9 mouse cellular contexts compared by ENCODE assay signal in the genomic region with DNA sequence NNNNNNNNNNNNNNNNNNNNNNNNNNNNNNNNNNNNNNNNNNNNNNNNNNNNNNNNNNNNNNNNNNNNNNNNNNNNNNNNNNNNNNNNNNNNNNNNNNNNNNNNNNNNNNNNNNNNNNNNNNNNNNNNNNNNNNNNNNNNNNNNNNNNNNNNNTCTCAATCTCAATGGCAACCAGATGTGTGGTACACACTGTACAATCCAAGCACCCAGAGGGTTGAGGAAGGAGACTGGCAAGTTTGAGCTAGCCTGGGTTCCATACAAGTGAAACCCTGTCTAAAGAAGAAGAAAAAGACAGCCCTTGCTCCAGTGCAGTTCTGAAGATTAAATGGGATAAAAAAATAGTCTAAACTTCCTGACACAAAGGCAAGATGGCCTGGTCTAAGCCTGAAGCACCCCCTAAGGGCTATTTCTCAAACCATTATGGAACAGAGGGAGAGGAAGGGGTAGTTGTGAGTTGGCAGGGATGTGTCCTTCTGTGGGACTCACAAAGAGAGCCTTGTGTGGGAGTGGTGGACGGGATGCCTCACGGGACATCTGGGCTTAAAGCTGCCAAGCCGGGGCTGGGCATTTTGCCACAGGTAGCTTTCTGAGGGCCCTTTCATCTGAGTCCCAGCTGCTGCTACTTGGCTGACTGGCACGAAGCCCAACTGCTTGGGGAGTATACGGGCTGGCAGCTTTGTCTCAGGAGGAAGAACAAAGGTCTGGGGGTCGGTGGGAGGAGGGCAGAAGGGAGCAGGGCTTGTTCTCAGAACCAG. TPM values are rescaled to one million over a fixed set of nuclear protein-coding genes. Genes with fewer than 3 reads are reported as not detected.
DNase-seq lines count a peak whose midpoint lies in the region; ATAC-seq lines count a peak whose summit lies in the region.
"Had no signal": no experiment of that assay in that cellular context is flagged by ENCODE, and none has a peak within 500 bp of the region (broad histone marks: within the 10 kb centered on the region; RNA-seq: fewer than 3 reads in every experiment).

No protein-coding gene starts in this region.

- intact Hi-C loops in left cerebral cortex, postnatal 14 days (cut with DNase I): loop anchor here (5.0 kb wide), 1 partner anchor 131 kb away; the partner anchor contains the start of genes Aamdc and Rsf1

- peak overlapping the region; percentile 87 for H3K27ac ChIP-seq in embryonic facial prominence, embryonic 13.5 days
- H3K27ac ChIP-seq in neural tube, embryonic 14.5 days (ENCODE audit: low read depth, low read length): peak overlapping the region; percentile 86

- H3K4me3 ChIP-seq in embryonic facial prominence, embryonic 13.5 days: no peak overlapping the region
- no peak overlapping the region for H3K4me3 ChIP-seq in neural tube, embryonic 14.5 days (ENCODE audit: low read depth, low read length)

- DNase-seq in adrenal gland, postnatal 25 days: peak; percentile 90
- DNase-seq in kidney, adult 18-20 months: peak; percentile 84
- DNase-seq in left cerebral cortex, postnatal 14 days (ENCODE audit: low spot score in 2 of 2): peak; percentile 92 to 96
- DNase-seq in thymus, postnatal 14 days: peak; percentile 41
- no peak for DNase-seq in c-Kit-positive CD71-positive TER-119-positive erythroid progenitor cells, embryonic 14.5 days (ENCODE audit: low spot score)

- 0 out of 2 replicates have a peak, but pooled peaks cover 3% of the 10 kb centered on the region for H3K9me3 ChIP-seq in embryonic facial prominence, embryonic 13.5 days
- H3K9me3 ChIP-seq in neural tube, embryonic 14.5 days (ENCODE audit: control insufficient read depth, low read length): no peaks in the 10 kb centered on the region

- 0 out of 2 replicates have a peak overlapping the region, but pooled peaks have one; percentile 17 for H3K9ac ChIP-seq in embryonic facial prominence, embryonic 13.5 days
- no peak overlapping the region for H3K9ac ChIP-seq in neural tube, embryonic 14.5 days (replicated peaks; ENCODE audit: low read depth, low read length)

- peaks cover 23% of the 10 kb centered on the region for H3K4me1 ChIP-seq in embryonic facial prominence, embryonic 13.5 days
- no peaks in the 10 kb centered on the region for H3K4me1 ChIP-seq in neural tube, embryonic 14.5 days (ENCODE audit: control insufficient read depth, insufficient read depth, low read length)

- no peak overlapping the region for H3K4me2 ChIP-seq in embryonic facial prominence, embryonic 13.5 days
- no peak overlapping the region for H3K4me2 ChIP-seq in neural tube, embryonic 14.5 days (ENCODE audit: low read depth, low read length)

- WGBS in embryonic facial prominence, embryonic 13.5 days: 26% methylated on average over 6 of the region's 6 CpGs
- WGBS in neural tube, embryonic 14.5 days: 15% methylated on average over 6 of the region's 6 CpGs

- ATAC-seq in embryonic facial prominence, embryonic 13.5 days (ENCODE audit: insufficient number of reproducible peaks, insufficient read depth, low FRiP score, low TSS enrichment, low read depth): peak; percentile 82
- peak; percentile 9; the same call in 1 of the 2 replicates for ATAC-seq in granulocyte monocyte progenitor cell, adult 5-6 weeks (replicated peaks; ENCODE audit: poor library complexity, severe bottlenecking)
- ATAC-seq in neural tube, embryonic 14.5 days (ENCODE audit: low read depth): peak; percentile 95

- H3K36me3 ChIP-seq in embryonic facial prominence, embryonic 13.5 days: no peaks in the 10 kb centered on the region
- H3K36me3 ChIP-seq in neural tube, embryonic 14.5 days (ENCODE audit: control insufficient read depth, insufficient read depth, low read length): no peaks in the 10 kb centered on the region

- H3K27me3 ChIP-seq in embryonic facial prominence, embryonic 13.5 days: no peaks in the 10 kb centered on the region
- H3K27me3 ChIP-seq in neural tube, embryonic 14.5 days (ENCODE audit: control insufficient read depth, insufficient read depth, low read length): no peaks in the 10 kb centered on the region

RNA-seq across cellular contexts. Expression of gene Kctd14, which starts 4.8 kb away (rescaled TPM):
- total RNA-seq in adrenal gland, postnatal 25 days (2021): 1.7 TPM in 2 replicates
- 4.4 and 6.0 TPM in 2 replicates for polyA plus RNA-seq in embryonic facial prominence, embryonic 13.5 days (2015; fragmentation: Nextera tagmentation; extraction: Ambion mirVana)
- 3.2 and 5.0 TPM in 2 replicates for total RNA-seq in granulocyte monocyte progenitor cell, adult 5-6 weeks (2014; fragmentation: Nextera tagmentation)
- total RNA-seq in granulocyte monocyte progenitor cell, adult 5-6 weeks (2017): 3.9 TPM in 2 replicates
- 1 to 10 TPM; 2.2 to 2.8 TPM for total RNA-seq in left cerebral cortex, postnatal 14 days (2021)
- 2.1 and 2.5 TPM in 2 replicates for polyA plus RNA-seq in neural tube, embryonic 14.5 days (2014; fragmentation: Nextera tagmentation; extraction: Ambion mirVana)

RNA-seq across cellular contexts. Expression of gene Thrsp, which starts 28.8 kb away (rescaled TPM):
- total RNA-seq in adrenal gland, postnatal 25 days (2021): 584 and 613 TPM in 2 replicates
- polyA plus RNA-seq in embryonic facial prominence, embryonic 13.5 days (2015; fragmentation: Nextera tagmentation; extraction: Ambion mirVana): 0.63 and 1.0 TPM in 2 replicates
- not detected in 2 replicates for total RNA-seq in granulocyte monocyte progenitor cell, adult 5-6 weeks (2014; fragmentation: Nextera tagmentation)
- not detected in 2 replicates for total RNA-seq in granulocyte monocyte progenitor cell, adult 5-6 weeks (2017)
- 10 to 100 TPM; 10.0 to 15.1 TPM for total RNA-seq in left cerebral cortex, postnatal 14 days (2021)
- 1.3 and 1.4 TPM in 2 replicates for polyA plus RNA-seq in neural tube, embryonic 14.5 days (2014; fragmentation: Nextera tagmentation; extraction: Ambion mirVana)
- total RNA-seq: common myeloid progenitor, adult 5-6 weeks had no signal

RNA-seq across cellular contexts. Expression of gene Ints4, which starts 34.4 kb away (rescaled TPM):
- 64.7 and 65.3 TPM in 2 replicates for total RNA-seq in adrenal gland, postnatal 25 days (2021)
- 53.0 and 57.5 TPM in 2 replicates for polyA plus RNA-seq in embryonic facial prominence, embryonic 13.5 days (2015; fragmentation: Nextera tagmentation; extraction: Ambion mirVana)
- total RNA-seq in granulocyte monocyte progenitor cell, adult 5-6 weeks (2014; fragmentation: Nextera tagmentation): 74.7 and 78.5 TPM in 2 replicates
- 64.1 and 64.8 TPM in 2 replicates for total RNA-seq in granulocyte monocyte progenitor cell, adult 5-6 weeks (2017)
- total RNA-seq in left cerebral cortex, postnatal 14 days (2021): 10 to 100 TPM; 27.2 to 27.3 TPM
- polyA plus RNA-seq in neural tube, embryonic 14.5 days (2014; fragmentation: Nextera tagmentation; extraction: Ambion mirVana): 45.7 and 50.1 TPM in 2 replicates

RNA-seq across cellular contexts. Expression of gene Ndufc2, which starts 46.5 kb away (rescaled TPM):
- 221 and 290 TPM in 2 replicates for total RNA-seq in adrenal gland, postnatal 25 days (2021)
- polyA plus RNA-seq in embryonic facial prominence, embryonic 13.5 days (2015; fragmentation: Nextera tagmentation; extraction: Ambion mirVana): 346 and 350 TPM in 2 replicates
- total RNA-seq in granulocyte monocyte progenitor cell, adult 5-6 weeks (2014; fragmentation: Nextera tagmentation): 174 and 187 TPM in 2 replicates
- total RNA-seq in granulocyte monocyte progenitor cell, adult 5-6 weeks (2017): 357 and 360 TPM in 2 replicates
- total RNA-seq in left cerebral cortex, postnatal 14 days (2021): 100 to 1,000 TPM; 242 to 265 TPM
- 490 and 530 TPM in 2 replicates for polyA plus RNA-seq in neural tube, embryonic 14.5 days (2014; fragmentation: Nextera tagmentation; extraction: Ambion mirVana)

Comparison
In these comparisons a context has a peak if more than half of its experiments do, and no peak if none do; other contexts are left out.
1. ATAC-seq: peak in every context shown above with its lines; median percentile 95 in neural tube, embryonic 14.5 days; 82 in embryonic facial prominence, embryonic 13.5 days; 9 in granulocyte monocyte progenitor cell, adult 5-6 weeks.
2. RNA of gene Thrsp, which starts 28.8 kb away (total RNA-seq): 584 to 613 TPM in adrenal gland, postnatal 25 days; 10.0 to 15.1 TPM in left cerebral cortex, postnatal 14 days and not detected in granulocyte monocyte progenitor cell, adult 5-6 weeks; every median in the first group is over 10 times any median in the second.